Mouse (Mus musculus) lung, embryonic 14.5 days (tissue): ENCODE results near the gene B4galnt3. TPM values are rescaled to one million over a fixed set of nuclear protein-coding genes. Genes with fewer than 3 reads are reported as not detected.
A peak's percentile ranks its signal among the peaks of the same experiment; 100 is the strongest.
"Not testable (repeated sequence)": the region's sequence is repeated elsewhere in the genome, so short reads cannot be mapped to it uniquely, and the experiment has no call there.

Experiments
- ATAC-seq: fragments of 200-750 bp; cut with Nextera tagmentation; 2 replicates; pipeline ENCODE4 v1.8.0; 2017; ENCODE audit warnings: mild to moderate bottlenecking, moderate TSS enrichment, moderate library complexity; ENCODE audit not compliant: insufficient read depth
- DNase-seq: peaks from one replicate; pipeline ENCODE4 v3.0.0-alpha.2; 2015
- H3K27ac ChIP-seq: fragments of 300-500 bp; sonication (generic); 2 replicates; pipeline ENCODE4 v1.5.1; 2014; ENCODE audit warnings: low read depth, mild to moderate bottlenecking, moderate library complexity
- H3K27me3 ChIP-seq: fragments of 300-500 bp; sonication (generic); 2 replicates; pipeline ENCODE4 v1.6.1; 2014; ENCODE audit warnings: low read length, control low read depth; ENCODE audit not compliant: insufficient read depth
- H3K36me3 ChIP-seq: fragments of 300-500 bp; sonication (generic); 2 replicates; pipeline ENCODE4 v1.6.1; 2014; ENCODE audit warnings: control low read depth; ENCODE audit not compliant: insufficient read depth
- H3K4me1 ChIP-seq: fragments of 300-500 bp; sonication (generic); 2 replicates; pipeline ENCODE4 v1.6.1; 2014; ENCODE audit warnings: antibody characterized with exemption, control low read depth; ENCODE audit not compliant: insufficient read depth
- H3K4me2 ChIP-seq: fragments of 300-500 bp; sonication (generic); 2 replicates; pipeline ENCODE4 v1.6.1; 2014; ENCODE audit warnings: mild to moderate bottlenecking
- H3K4me3 ChIP-seq: fragments of 300-500 bp; sonication (generic); 2 replicates; pipeline ENCODE4 v1.5.1; 2014; ENCODE audit warnings: low read depth, low read length
- H3K9ac ChIP-seq: fragments of 300-500 bp; sonication (generic); 2 replicates; pipeline ENCODE4 v1.6.1; 2014
- H3K9me3 ChIP-seq: fragments of 300-500 bp; sonication (generic); 2 replicates; pipeline ENCODE4 v1.6.1; 2016; ENCODE audit warnings: low read depth, low read length, control low read depth
- CTCF ChIP-seq: IDR thresholded peaks from 2 replicates; pipeline ENCODE4 v1.5.1; 2016; ENCODE audit warnings: antibody characterized with exemption, low read depth
- WGBS: fragments of 180-500 bp; shearing (Covaris S2); extraction: QIAGEN DNeasy Blood & Tissue Kit; methylation state at CpG from one replicate; pipeline ENCODE4 v1.1.7; 2014; 5-methylcytosine and 5-hydroxymethylcytosine counted together
- polyA plus RNA-seq: library from polyadenylated mRNA; unstranded; fragments of >200 nt; fragmentation: Nextera tagmentation; extraction: Ambion mirVana; gene quantifications from 2 replicates; pipeline ENCODE4 v1.2.1, GENCODE M21; 2014

The B4galnt3 gene
- polyA plus RNA-seq, 1 experiment from 2014 or later: 0.09 TPM

DNA sequence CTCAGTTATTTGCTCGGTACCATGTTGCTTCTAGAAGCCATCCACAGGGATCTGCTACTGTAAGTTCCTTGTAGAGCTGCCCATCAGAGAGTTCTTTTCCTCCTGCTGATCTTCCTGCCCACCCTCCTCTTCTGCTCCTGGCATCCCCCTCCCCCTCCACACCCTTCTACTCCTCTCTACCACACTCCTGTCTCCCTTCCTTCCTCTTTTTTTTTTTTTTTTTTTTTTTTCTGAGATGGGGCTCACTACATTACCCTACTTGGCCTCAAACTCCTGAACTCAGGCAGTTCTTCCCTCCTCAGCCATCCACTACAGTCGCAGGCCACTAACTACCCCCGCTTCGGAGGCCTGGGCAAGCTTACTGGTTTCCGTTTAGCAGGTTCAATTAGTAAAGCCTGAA, 18.1 kb upstream of the B4galnt3 start:
- DNase-seq (no peak), ATAC-seq (no peak)
- Histone ChIP-seq H3K4me2 (no peak overlapping the region), H3K4me3 (no peak overlapping the region), H3K36me3 (no peaks in the 10 kb centered on the region), H3K9me3 (no peaks in the 10 kb centered on the region), H3K27ac (no peak overlapping the region), H3K4me1 (no peaks in the 10 kb centered on the region), H3K9ac (no peak overlapping the region), H3K27me3 (no peaks in the 10 kb centered on the region)
- no peak for TF ChIP-seq CTCF
- WGBS: 76% methylated on average over 5 of the region's 5 CpGs

- TF ChIP-seq CTCF: no peak
- Histone ChIP-seq H3K4me3 (no peak overlapping the region), H3K4me1 (no peaks in the 10 kb centered on the region), H3K9me3 (no peaks in the 10 kb centered on the region), H3K4me2 (no peak overlapping the region), H3K27me3 (no peaks in the 10 kb centered on the region), H3K9ac (no peak overlapping the region), H3K27ac (no peak overlapping the region), H3K36me3 (no peaks in the 10 kb centered on the region)
- DNase-seq (no peak), ATAC-seq (no peak)
- WGBS: 36% methylated on average over 3 of the region's 3 CpGs
Measured at GRCm38 (mm10) chr6:120309787-120310186, 15.4 kb upstream of the B4galnt3 start.

DNA sequence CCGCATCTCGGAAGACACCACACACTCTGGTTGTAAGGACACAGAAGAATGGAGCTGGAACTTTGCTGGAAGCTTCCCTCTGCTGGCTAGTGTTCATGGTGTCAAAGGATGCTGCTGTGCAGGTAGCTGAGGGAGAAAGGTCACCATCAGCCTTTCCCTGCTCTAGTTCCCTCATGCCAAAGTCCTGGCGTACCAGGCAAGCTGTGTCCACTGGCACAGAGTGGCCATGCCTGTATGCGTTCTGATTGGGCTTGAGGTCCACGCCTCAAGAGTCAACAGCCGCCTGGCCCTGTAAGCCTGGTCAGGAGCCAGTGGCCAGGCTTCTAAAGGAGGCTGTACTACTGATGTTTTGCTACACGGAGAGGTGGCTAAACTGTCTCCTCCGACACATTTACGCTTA, 15.0 kb upstream of the B4galnt3 start:
- ATAC-seq (no peak), DNase-seq (no peak)
- 62% methylated on average over 9 of the region's 9 CpGs for WGBS
- H3K36me3 ChIP-seq: no peaks in the 10 kb centered on the region
- H3K9ac ChIP-seq: no peak overlapping the region
- H3K4me1 ChIP-seq: no peaks in the 10 kb centered on the region
- no peaks in the 10 kb centered on the region for H3K9me3 ChIP-seq
- no peak overlapping the region for H3K4me3 ChIP-seq
- no peak overlapping the region for H3K27ac ChIP-seq
- no peaks in the 10 kb centered on the region for H3K27me3 ChIP-seq
- no peak for TF ChIP-seq CTCF
- no peak overlapping the region for H3K4me2 ChIP-seq

DNA sequence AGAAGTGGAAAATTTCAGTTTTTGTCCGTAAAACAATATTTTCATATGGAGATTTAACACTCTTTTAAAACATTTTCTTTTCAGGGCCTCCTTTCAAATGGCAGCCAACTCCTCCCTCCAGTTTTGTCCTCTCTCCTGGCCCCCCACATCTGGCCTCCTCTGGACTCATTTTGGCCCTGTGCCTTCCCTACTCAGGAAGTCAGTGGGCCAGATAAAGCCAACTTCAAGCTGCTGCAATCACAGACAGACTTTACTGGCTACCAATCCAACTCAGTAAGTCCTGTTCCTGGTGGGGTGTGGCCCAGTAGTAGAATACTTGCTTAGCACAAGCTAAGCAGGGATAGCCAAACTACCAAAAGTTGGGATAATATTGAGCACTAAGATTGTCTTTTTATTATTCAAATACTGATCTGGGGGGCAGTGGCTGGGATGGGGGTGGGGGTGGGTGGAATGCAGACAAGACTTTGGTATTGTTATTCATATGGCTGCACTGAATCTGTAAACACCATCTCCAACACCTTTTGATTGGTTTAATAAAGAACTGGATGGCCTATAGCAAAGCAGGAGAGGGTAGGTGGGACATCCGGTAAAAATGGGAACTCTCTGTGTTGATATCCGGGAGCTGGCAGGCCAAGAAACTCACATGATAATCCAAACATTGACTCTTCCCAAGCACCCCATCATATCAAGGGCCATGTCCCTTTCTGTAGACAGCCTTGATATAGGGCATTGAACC, 12.7 kb upstream of the B4galnt3 start:
- no peak overlapping the region for H3K9ac ChIP-seq
- no peak overlapping the region for H3K4me2 ChIP-seq

DNA sequence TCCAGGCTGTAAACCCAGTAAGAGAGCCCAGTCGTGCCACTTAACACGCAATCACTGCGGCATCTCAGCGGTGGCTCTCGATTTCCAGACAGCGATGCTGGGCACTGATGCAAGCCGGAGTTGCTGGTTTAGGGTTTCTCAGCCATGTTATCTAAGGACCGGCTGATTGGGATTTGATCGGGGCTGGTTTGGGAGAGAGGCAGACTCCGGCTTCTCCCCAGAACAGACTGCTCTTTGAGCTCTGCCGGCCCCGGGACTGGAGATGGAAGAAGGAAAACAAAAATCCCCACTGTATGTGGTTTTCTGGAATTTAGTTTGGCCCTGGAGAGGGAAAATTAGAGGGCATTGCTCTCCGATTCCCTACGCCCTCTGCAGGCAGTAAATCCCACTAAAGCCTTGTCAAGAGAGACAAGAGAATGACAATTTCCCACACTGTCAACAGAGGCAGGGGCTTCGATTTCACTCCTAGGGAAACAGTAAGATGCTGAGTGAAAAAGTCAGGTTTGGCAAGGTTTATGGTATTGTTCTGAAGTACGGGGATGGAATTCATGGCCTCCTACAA, 8.5 kb upstream of the B4galnt3 start:
- H3K9me3 ChIP-seq: no peaks in the 10 kb centered on the region
- no peak overlapping the region for H3K9ac ChIP-seq
- ATAC-seq: no peak
- H3K27ac ChIP-seq: no peak overlapping the region
- peak; percentile 56 for DNase-seq
- no peaks in the 10 kb centered on the region for H3K36me3 ChIP-seq
- peak overlapping the region; percentile 12; the same call in 1 of the 2 replicates for H3K4me3 ChIP-seq
- TF ChIP-seq CTCF: peak; percentile 55
- H3K27me3 ChIP-seq: no peaks in the 10 kb centered on the region
- H3K4me2 ChIP-seq: peak overlapping the region; percentile 51
- WGBS: 17% methylated on average over 16 of the region's 16 CpGs
- no peaks in the 10 kb centered on the region for H3K4me1 ChIP-seq

More for the DNA sequence above, 12.7 kb upstream of the B4galnt3 start:
- DNase-seq (peak; percentile 44), ATAC-seq (peak; percentile 31; the same call in 1 of the 2 replicates)
- Histone ChIP-seq H3K9me3 (no peaks in the 10 kb centered on the region), H3K27ac (no peak overlapping the region), H3K27me3 (no peaks in the 10 kb centered on the region), H3K36me3 (no peaks in the 10 kb centered on the region), H3K4me3 (no peak overlapping the region), H3K4me1 (no peaks in the 10 kb centered on the region)
- TF ChIP-seq CTCF: no peak
- WGBS: 66% methylated on average over 3 of the region's 3 CpGs

DNA sequence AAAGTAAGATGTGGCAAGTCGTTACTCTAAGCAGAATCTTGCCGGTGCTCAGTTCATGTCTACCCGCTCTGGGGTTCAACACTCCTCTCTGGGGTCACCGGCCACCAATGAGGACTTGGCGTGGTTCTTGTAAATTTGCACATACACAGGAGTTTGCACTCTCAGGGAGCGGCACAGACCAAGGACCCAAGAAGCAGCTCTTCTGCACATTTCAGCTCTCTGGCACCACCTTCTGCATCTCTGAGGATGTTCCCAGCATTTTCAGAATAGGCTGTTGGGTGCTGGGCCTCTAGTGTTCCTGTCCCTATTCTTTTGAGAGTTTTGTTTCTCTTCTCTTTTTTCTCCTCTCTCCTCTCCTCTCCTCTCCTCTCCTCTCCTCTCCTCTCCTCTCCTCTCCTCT, 6.8 kb upstream of the B4galnt3 start:
- Histone ChIP-seq H3K4me3 (no peak overlapping the region), H3K4me1 (no peaks in the 10 kb centered on the region), H3K4me2 (no peak overlapping the region), H3K27me3 (no peaks in the 10 kb centered on the region), H3K9me3 (no peaks in the 10 kb centered on the region), H3K27ac (no peak overlapping the region), H3K9ac (no peak overlapping the region), H3K36me3 (no peaks in the 10 kb centered on the region)
- no peak for ATAC-seq
- peak; percentile 71 for TF ChIP-seq CTCF
- 15% methylated on average over 6 of the region's 6 CpGs for WGBS
- DNase-seq: peak; percentile 75

GRCm38 (mm10) chr6:120296589-120296988, 2.2 kb upstream of the B4galnt3 start:
- H3K9me3 ChIP-seq, DNase-seq, H3K27ac ChIP-seq, H3K36me3 ChIP-seq, H3K4me3 ChIP-seq, H3K9ac ChIP-seq, ATAC-seq, H3K4me1 ChIP-seq, H3K4me2 ChIP-seq: not testable (repeated sequence)
- TF ChIP-seq CTCF: peak; percentile 36; the same call in 1 of the 2 replicates
- WGBS: 90% methylated on average over 2 of the region's 2 CpGs
- peaks cover 20% of the 10 kb centered on the region for H3K27me3 ChIP-seq
